Mouse (Mus musculus) mammary gland, adult 2 months (tissue): ENCODE data around the gene Cdc25b. TPM values are rescaled to one million over a fixed set of nuclear protein-coding genes. Genes with fewer than 3 reads are reported as not detected.

Experiments
- polyA plus RNA-seq: library from polyadenylated mRNA; depleted of rRNA; stranded (reverse); fragments of >200 nt; gene quantifications from 2 replicates; pipeline ENCODE4 v1.2.3, GENCODE M21; 2012; ENCODE audit warnings: low replicate concordance; rRNA removed

Cdc25b gene
- 32.2 and 37.6 TPM in 2 replicates for polyA plus RNA-seq

DNA sequence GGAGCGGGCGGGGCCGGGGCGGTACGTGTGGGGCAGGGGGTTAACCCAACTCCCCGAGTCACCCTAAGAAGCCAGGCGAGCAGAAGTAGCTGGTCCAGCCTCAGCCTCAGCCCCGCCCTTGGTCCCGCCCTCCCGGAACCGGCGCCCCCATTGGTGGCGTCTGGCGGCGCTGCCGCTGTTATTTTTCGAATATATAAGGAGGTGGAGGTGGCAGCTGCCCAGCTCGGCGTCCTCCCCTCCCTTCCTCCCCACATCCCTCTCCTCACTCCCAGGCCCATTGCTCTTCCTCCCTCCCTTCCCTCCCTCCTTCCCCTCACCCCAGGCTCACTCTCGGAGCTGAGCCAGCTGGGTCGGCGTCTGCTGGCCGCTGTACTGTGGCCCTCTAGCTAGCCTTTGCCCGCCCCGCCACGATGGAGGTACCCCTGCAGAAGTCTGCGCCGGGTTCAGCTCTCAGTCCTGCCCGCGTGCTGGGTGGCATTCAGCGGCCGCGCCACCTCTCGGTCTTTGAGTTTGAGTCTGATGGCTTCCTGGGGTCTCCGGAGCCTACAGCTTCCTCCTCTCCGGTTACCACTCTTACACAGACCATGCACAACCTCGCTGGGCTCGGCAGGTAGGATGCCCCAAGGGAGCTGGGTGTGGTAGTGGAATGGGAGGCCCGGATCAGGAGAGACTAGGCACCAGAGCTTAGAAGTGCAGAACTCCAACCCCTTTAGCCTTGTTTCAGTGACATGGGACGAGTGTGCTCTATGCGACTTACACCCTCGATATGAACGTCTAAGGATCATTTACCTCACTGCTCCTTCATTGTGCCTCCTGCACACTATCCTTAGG lies at the start of gene Cdc25b, which contains the start of gene Spef1:
TSS of gene Cdc25b (plus strand) at position 179 of the 831 bp plus-strand sequence.
TSS of gene Spef1 (minus strand) at position 512 of the 831 bp plus-strand sequence.

DNA sequence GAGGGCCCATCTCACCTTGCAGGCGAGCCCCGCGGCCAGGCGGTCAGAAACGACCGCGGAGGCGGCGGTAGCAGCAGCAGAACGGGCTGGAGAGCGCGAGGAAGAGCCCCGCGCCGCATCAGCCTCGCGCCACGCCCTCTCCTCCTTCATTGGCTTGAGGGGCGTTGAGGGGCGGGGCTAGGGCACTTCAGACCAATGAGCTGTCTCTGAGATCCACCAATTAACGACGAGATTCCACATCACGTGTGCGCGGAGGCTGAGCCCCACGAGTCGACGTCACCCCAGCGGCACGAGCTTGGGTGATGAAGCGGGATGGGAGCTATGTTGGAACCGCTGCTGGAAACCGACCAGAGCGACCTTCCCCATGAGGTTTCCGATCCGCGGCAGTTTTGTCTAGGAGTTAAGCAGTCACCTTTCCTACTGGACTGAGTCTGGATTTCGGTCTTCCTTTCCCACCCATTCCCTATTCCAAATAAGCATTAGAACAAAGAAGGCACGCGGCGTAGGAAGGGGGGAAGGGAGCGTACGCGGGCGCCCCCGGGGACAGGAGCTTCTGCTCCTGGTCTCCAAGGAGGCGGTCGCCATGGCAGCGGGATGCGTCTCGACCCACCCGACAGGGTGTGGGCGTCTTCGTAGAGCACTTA lies 26.7 kb upstream of the Cdc25b start, which contains the start of gene 1700037H04Rik:
TSS of gene 1700037H04Rik (minus strand) at position 144 of the 644 bp plus-strand sequence.

DNA sequence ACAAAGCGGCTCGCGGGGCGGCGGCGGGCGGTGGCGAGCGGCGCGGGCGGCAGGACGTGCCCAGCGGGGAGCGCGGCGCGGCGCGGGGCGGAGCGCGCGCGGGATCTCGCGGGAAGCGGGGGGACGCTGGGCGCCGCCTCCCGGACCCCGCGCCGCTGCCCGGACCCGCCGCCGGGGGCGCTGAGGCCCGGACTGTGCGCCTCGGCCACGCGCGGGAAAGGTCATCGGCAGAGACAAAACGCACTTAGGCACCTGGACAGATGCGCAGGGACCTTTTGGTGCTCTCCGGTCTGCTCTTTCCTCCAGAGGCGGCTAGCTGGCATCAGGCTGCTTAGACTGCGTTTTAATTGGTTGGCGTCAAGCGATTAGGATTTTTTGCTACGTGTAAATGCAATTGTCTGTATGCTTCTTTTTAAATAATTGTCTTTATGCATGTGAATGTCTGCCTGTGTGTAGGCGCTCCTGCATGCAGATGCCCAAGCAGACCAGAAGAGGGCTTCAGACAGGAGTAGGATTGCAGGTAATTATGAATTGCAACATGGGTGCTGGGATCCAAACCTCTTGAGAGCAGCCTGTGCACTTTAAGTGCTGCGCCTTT lies 6.7 kb upstream of the Cdc25b start, which contains the start of gene Cenpb:
TSS of gene Cenpb (minus strand) at position 78 of the 598 bp plus-strand sequence.

DNA sequence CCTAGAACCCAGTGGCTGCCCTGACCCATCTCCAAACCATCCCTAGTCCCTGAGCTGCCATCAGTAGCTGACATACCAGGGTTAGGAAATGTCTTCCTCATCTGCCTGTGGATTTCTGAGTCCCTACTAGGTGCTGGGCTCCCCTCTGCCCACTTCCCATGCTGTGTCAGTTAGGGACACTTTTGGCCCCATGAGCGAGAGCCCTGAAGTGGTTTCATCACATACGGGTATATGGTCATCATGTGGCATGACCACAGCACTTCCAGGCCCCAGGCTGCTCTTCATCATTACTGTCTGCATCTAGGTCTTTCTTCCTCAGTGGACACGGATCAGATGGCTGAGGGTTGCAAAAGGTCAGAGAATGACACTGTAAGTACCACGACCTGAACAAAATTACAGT lies 20.0 kb downstream of the Cdc25b start, which contains the start of gene Ap5s1:
TSS of gene Ap5s1 (plus strand) at position 301 of the 400 bp plus-strand sequence.

DNA sequence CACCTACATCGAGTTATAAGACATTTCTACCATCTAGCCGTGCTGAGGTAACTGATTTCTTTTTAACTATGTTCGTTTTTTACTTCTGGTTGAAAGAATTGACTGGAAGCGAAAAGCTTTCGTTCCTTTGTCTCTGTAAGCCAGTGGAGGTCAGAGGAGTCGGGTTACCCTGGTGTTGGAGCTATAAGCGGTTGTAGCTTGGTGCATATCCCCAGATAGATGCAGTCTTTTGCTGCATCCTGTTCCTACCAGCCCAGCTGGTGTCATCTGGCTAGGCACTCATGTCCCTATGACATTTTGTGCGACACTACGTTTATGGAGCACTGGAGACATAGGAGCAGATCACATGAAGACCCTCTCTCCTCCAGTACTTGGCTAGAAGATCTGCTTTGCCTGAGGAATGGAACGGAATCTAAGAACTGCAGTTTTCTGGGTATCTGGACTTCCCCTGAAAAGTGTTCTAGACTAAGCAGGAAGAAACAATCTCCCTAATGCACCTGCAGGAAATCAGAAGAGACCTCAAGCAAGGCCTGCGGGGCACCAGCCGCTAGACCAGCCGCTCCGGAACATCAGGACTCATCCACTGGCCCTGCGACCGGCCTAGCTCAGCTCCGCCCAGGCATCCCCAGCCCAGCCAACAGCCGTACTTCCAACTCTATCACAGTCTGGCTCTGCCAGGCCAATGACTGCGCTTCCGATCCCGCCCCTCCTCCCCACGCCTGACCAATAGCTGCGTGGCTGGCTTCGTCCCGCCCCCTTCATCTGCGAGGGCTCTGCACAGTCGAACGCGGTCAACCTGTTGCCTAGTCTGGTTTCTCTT lies 46.8 kb downstream of the Cdc25b start, which contains the start of gene Mavs:
TSS of gene Mavs (plus strand) at position 757 of the 820 bp plus-strand sequence.

Other genes starting within 250 kb of the Cdc25b start
- gene Gfra4, start 143.9 kb upstream of the Cdc25b start, polyA plus RNA-seq: 18.8 and 41.7 TPM in 2 replicates
- gene Adam33, start 123.1 kb upstream of the Cdc25b start, polyA plus RNA-seq: 57.5 and 59.8 TPM in 2 replicates
- 77.4 and 78.3 TPM in 2 replicates for gene Siglec1, start 100.2 kb upstream of the Cdc25b start, polyA plus RNA-seq
- 21.6 and 30.2 TPM in 2 replicates for gene Hspa12b, start 59.7 kb upstream of the Cdc25b start, polyA plus RNA-seq
- not detected in 2 replicates for gene Gm11037, start 53.5 kb upstream of the Cdc25b start, polyA plus RNA-seq
- 364 and 527 TPM in 2 replicates for gene 1700037H04Rik, start 26.9 kb upstream of the Cdc25b start, polyA plus RNA-seq
- gene Cenpb, start 6.9 kb upstream of the Cdc25b start, polyA plus RNA-seq: 72.4 and 117 TPM in 2 replicates
- gene Spef1, start 333 bp downstream of the Cdc25b start, polyA plus RNA-seq: 6.2 and 6.9 TPM in 2 replicates
- 60.5 and 75.8 TPM in 2 replicates for gene Ap5s1, start 20.1 kb downstream of the Cdc25b start, polyA plus RNA-seq
- 77.5 and 135 TPM in 2 replicates for gene Mavs, start 47.1 kb downstream of the Cdc25b start, polyA plus RNA-seq
- gene Pank2, start 75.5 kb downstream of the Cdc25b start, polyA plus RNA-seq: 12.2 and 23.2 TPM in 2 replicates
- gene Rnf24, start 165.9 kb downstream of the Cdc25b start, polyA plus RNA-seq: 4.7 and 9.1 TPM in 2 replicates